15 mouse cellular contexts compared by ENCODE assay signal in the genomic region with DNA sequence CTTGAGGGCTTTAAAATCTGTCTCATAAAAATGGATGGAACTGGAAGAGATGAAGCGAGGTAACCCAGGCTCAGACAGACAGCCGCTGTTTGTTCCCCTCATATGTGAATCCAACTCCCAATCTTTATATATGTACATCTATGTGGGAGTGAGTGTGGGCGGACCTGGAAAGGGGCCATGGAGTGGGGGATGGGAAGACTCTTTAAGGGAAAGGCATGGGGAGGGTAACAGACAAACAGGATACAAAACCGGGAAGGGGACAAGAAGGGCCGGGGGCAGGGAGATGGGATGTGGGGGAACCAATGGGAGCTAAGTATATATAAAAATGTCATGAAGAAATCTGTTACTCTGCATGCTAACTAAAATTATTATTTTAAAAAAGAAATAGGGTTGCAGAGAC. TPM values are rescaled to one million over a fixed set of nuclear protein-coding genes. Genes with fewer than 3 reads are reported as not detected.
DNase-seq lines count a peak whose midpoint lies in the region; ATAC-seq lines count a peak whose summit lies in the region.
"Had no signal": no experiment of that assay in that cellular context is flagged by ENCODE, and none has a peak within 500 bp of the region (broad histone marks: within the 10 kb centered on the region; RNA-seq: fewer than 3 reads in every experiment).

No protein-coding gene starts in this region.

- no peaks in the 10 kb centered on the region; the same call in 1 of the 2 replicates for H3K4me1 ChIP-seq in forebrain, embryonic 14.5 days (ENCODE audit: control insufficient read depth, insufficient read depth, low read length)
- H3K4me1 ChIP-seq: hindbrain, embryonic 10.5 days; midbrain, embryonic 12.5 days had no signal

- no peak overlapping the region for H3K4me3 ChIP-seq in forebrain, embryonic 14.5 days (ENCODE audit: low read depth, low read length)
- H3K4me3 ChIP-seq: gastrocnemius, adult 2 months; heart, embryonic 13.5 days; hindbrain, embryonic 10.5 days; midbrain, embryonic 12.5 days had no signal

- H3K9me3 ChIP-seq in forebrain, embryonic 14.5 days (replicated peaks; ENCODE audit: control insufficient read depth, low read length): no peaks in the 10 kb centered on the region
- H3K9me3 ChIP-seq: heart, embryonic 13.5 days; hindbrain, embryonic 10.5 days; midbrain, embryonic 12.5 days had no signal

- peak; percentile 28 to 41 for DNase-seq in layer of hippocampus, postnatal 10 days (ENCODE audit: low spot score in 2 of 2)
- DNase-seq in layer of hippocampus, adult 9-11 months: no peak
- DNase-seq in brain, adult 2 months (ENCODE audit: low read depth, low spot score): peak; percentile 30
- DNase-seq in right cerebral cortex, adult 2 months (ENCODE audit: low spot score in 2 of 2): peak; percentile 56 to 57
- no peak for DNase-seq in forebrain, embryonic 14.5 days (ENCODE audit: low spot score)
- no peak for DNase-seq in adrenal gland, postnatal 14 days
- DNase-seq: cerebellum, adult 11-12 months; gastrocnemius, adult 2 months; kidney, postnatal 36 days had no signal

- no peak overlapping the region for H3K9ac ChIP-seq in forebrain, embryonic 14.5 days (ENCODE audit: low read length)
- H3K9ac ChIP-seq: heart, embryonic 13.5 days; midbrain, embryonic 12.5 days had no signal

- no peak overlapping the region for H3K4me2 ChIP-seq in forebrain, embryonic 14.5 days (ENCODE audit: low read length)
- H3K4me2 ChIP-seq: heart, embryonic 13.5 days; midbrain, embryonic 12.5 days had no signal

- no peak overlapping the region for H3K27ac ChIP-seq in forebrain, embryonic 14.5 days (ENCODE audit: low read depth, low read length)
- H3K27ac ChIP-seq: gastrocnemius, adult 2 months; heart, embryonic 13.5 days; hindbrain, embryonic 10.5 days; macrophage; midbrain, embryonic 12.5 days had no signal

- no peaks in the 10 kb centered on the region for H3K27me3 ChIP-seq in forebrain, embryonic 14.5 days (replicated peaks; ENCODE audit: control insufficient read depth, insufficient read depth, low read length)
- H3K27me3 ChIP-seq: heart, embryonic 13.5 days had no signal

- ATAC-seq in frontal cortex, adult (ENCODE audit: low TSS enrichment): peak; percentile 55; the same call in 1 of the 2 replicates
- no peak for ATAC-seq in forebrain, embryonic 14.5 days

- WGBS in forebrain, embryonic 14.5 days: 64% methylated on average over 5 of the region's 5 CpGs

- H3K36me3 ChIP-seq in forebrain, embryonic 14.5 days (ENCODE audit: control insufficient read depth, insufficient read depth, low read length): no peaks in the 10 kb centered on the region
- H3K36me3 ChIP-seq: G1E; hindbrain, embryonic 10.5 days; midbrain, embryonic 12.5 days had no signal

RNA-seq across cellular contexts. Expression of a gene that starts 52.2 kb away (rescaled TPM):
- total RNA-seq in layer of hippocampus, postnatal 10 days (2021): 10 to 100 TPM; 22.7 to 26.5 TPM
- 54.2 and 64.7 TPM in 2 replicates for polyA plus RNA-seq in forebrain, embryonic 14.5 days (2014; fragmentation: Nextera tagmentation; extraction: Ambion mirVana)
- 4.2 and 4.5 TPM in 2 replicates for total RNA-seq in adrenal gland, postnatal 14 days (2021)

Comparison
In these comparisons a context has a peak if more than half of its experiments do, and no peak if none do; other contexts are left out.
1. DNase-seq: peak in layer of hippocampus, postnatal 10 days (2 of 2), brain, adult 2 months (single experiment) and right cerebral cortex, adult 2 months (2 of 2); none in layer of hippocampus, adult 9-11 months (single experiment), forebrain, embryonic 14.5 days (single experiment) and adrenal gland, postnatal 14 days (single experiment).